Mouse (Mus musculus): ENCODE results near the gene Rfx2.

The Rfx2 gene

GRCm38 (mm10) chr17:56754271-56755185, 76.3 kb downstream of the Rfx2 start:
- peak in 1 of 2 experiments; percentile 33 for DNase-seq (ENCODE audit: low spot score in 2 of 2)

DNA sequence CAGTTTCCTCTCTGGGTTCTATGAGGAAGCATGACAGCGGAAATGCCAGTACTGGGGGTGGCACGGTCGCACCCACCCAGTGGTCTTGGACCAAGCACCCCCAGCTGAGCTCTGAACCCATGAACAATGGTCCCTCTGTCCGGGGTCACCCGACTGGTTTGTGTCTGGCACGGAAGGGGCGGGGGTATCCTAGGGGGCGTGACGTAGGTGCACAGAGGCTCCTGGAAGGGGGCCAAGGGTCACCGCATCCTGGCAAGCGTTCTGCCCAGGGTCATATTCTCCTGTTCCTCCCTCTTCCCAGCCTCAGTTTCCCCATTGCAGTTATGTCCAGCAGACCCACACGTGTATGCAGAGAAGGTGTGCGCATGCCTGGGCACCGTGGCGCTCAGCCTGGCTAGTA, 77.4 kb downstream of the Rfx2 start:
- DNase-seq (ENCODE audit: low spot score in 2 of 2): no peak

DNA sequence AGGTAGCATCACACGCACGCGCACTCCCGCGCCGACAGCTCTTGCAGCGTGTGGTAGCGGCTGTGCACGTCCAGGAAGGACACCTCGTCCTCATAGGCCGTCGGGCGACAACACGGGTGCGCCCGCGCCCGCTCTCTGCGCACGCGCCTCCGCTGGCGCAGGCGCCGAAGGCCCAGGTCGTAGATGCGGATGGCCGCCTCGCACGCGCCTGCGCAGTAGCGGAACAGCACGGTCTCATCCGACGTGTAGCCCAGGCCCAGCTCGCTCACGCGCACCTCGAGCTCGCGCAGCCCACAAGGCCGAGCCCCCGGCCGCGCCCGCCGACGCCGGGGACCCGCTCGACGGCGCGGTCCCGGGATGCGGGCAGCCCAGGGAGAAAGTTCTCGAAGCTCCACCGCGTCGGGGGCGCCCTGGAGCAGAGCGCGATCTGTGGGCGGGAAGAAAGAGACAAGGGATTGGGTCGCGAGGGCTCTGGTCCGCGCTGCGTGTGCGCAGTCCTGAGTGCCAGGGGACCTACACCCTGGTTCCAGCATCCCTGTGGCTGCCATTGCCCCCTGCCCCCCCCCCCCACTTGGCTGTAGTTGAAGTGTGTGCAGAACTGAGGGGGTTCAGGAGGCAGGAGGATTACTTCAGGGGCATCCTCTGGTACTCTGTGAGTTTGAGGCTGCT, 79.3 kb downstream of the Rfx2 start:
- no peak for DNase-seq (ENCODE audit: low spot score in 2 of 2)

DNA sequence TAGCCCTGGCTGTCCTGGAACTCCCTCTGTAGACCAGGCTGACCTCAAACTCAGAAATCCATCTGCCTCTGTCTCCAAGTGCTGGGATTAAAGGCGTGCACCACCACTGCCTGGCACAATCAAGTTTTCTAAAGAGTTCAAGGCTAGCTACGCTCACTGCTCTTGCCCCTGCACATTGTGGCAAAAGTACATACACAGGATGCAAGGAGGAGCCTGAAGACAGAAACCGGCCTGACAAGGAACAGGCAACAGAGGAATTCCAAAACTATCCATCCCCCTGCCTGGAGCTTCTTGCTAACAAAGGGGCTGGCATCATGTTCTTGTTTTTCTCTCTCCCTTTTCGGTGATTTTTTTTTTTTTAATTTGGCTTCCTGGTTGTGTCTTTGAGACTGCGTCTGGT, 86.6 kb downstream of the Rfx2 start:
- DNase-seq (ENCODE audit: low spot score in 2 of 2): no peak

- DNase-seq (ENCODE audit: low spot score in 2 of 2): no peak
Measured at GRCm38 (mm10) chr17:56740788-56741160, 90.0 kb downstream of the Rfx2 start.

DNA sequence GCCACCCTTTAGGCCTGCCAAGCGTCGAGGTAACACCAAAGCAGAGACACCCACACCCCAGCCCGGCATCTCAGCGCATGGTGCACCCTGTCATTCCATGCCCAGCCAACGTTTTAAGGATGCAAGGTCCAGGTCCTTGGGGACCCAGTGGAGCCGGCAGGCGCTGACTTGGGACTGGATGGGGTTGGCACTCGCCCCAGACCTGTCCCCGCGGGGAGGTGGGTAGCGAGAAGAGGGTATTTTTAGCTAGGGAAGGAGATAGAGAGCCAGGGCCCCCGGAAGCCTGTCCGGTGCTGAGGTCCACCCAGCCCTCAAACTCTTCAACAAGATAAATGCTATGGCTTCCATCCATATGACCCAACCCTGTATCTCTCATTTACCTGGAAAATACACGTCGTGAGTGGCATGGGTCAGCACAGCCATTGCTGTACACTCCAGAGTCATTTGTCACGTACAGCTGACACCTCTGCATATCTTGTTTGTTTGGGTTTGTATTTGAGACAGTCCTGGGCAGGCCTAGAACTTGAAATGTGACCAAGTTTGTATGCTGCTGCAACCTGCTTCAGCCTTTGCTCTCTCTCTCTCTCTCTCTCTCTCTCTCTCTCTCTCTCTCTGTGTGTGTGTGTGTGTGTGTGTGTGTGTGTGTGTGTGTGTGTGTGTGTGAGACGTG, 90.6 kb downstream of the Rfx2 start:
- no peak for DNase-seq (ENCODE audit: low spot score in 2 of 2)

DNA sequence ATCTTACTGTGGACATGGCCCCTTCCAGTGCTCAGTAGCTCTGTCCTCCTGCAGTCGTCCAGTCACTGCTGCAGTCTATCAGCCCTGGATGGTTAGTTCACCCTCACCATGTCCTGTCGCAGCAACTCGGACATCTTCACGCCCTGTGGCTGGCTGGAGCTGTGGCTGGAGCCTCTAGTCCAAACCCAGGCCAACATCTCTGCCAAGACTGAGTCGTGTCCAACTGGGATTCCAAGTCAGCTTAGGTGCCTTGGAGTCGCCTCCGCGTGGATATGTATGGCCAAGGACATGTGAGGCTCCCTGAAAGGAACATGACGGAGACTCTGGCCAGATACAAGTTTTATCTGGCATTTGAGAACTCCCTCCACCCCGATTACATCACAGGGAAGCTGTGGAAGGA, 92.6 kb downstream of the Rfx2 start:
- DNase-seq (ENCODE audit: low spot score in 2 of 2): no peak

DNA sequence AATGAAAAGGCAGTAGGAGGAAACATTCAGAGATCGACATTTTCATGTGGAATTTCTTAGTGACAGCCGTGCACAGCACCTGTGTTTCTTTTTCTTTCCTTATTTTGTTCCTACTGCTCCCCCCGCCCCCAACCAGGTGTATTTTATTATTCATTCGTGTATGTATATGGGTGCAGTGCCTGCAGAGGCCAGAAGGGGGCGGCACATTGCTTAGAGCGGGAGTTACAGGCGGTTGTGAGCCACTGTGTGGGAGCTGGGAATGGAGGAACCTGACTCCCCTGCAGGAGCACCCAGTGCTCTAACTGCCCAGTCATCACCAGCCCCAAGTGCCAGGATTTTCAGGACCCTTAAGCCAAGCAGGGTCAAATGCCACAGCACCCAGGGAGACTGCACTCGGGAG, 94.3 kb downstream of the Rfx2 start:
- no peak for DNase-seq (ENCODE audit: low spot score in 2 of 2)

- no peak for DNase-seq (ENCODE audit: low spot score in 2 of 2)
Measured at GRCm38 (mm10) chr17:56729656-56730055, 101.2 kb downstream of the Rfx2 start.

DNA sequence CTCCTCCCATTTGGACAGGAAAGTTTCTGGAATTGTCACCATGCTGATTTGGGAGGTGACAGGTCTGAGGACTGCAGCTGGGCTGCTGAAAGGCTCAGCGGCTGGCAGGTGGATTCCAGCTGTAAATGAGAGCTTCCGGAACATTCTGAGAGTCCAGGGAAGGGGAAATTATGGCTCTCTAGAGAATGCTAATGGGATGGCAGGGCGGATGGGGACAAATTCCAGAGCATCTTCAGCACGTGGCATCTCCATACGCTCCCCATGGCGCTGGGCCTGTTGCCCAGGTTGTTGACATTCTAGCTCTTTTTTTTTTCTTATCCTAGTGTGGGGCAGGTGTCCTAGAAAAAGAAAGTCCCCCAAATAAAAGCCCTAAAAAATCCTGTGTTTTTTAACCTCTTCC, 101.7 kb downstream of the Rfx2 start:
- DNase-seq (ENCODE audit: low spot score in 2 of 2): no peak

GRCm38 (mm10) chr17:56728117-56728516, 102.7 kb downstream of the Rfx2 start:
- no peak for DNase-seq (ENCODE audit: low spot score in 2 of 2)

GRCm38 (mm10) chr17:56727659-56728058, 103.2 kb downstream of the Rfx2 start:
- DNase-seq (ENCODE audit: low spot score in 2 of 2): no peak

GRCm38 (mm10) chr17:56727029-56727649, 103.7 kb downstream of the Rfx2 start:
- DNase-seq (ENCODE audit: low spot score in 2 of 2): no peak

Measured in thymus, postnatal 10 days (tissue).